Mouse (Mus musculus): ENCODE measurements at regions not wholly inside any gene's neighbourhood (a gene's known extent, or its start where the extent isn't known, plus 50 kb on each side); places are given as distances from the start of the nearest gene placed in this dataset.

GRCm38 (mm10) chr4:105968324-105968723 lies 178.7 kb downstream of the Gm12728 start:
- DNase-seq (ENCODE audit: low read depth, low spot score) = no peak

- no peak for DNase-seq (ENCODE audit: low read depth, low spot score)
Measured at GRCm38 (mm10) chr4:105969628-105970027, 180.0 kb downstream of the Gm12728 start.

GRCm38 (mm10) chr4:105970056-105970455 lies 180.4 kb downstream of the Gm12728 start:
- no peak for DNase-seq (ENCODE audit: low read depth, low spot score)

GRCm38 (mm10) chr4:105972736-105973135 lies 183.1 kb downstream of the Gm12728 start:
- DNase-seq (ENCODE audit: low read depth, low spot score) = no peak

GRCm38 (mm10) chr4:105973769-105974397 lies 184.2 kb downstream of the Gm12728 start:
- no peak for DNase-seq (ENCODE audit: low read depth, low spot score)

GRCm38 (mm10) chr4:105974948-105975347 lies 185.3 kb downstream of the Gm12728 start:
- DNase-seq (ENCODE audit: low read depth, low spot score) = no peak

GRCm38 (mm10) chr4:105979048-105979447 lies 189.4 kb downstream of the Gm12728 start:
- DNase-seq (ENCODE audit: low read depth, low spot score) = no peak

GRCm38 (mm10) chr4:105983018-105983417 lies 193.3 kb downstream of the Gm12728 start:
- no peak for DNase-seq (ENCODE audit: low read depth, low spot score)

GRCm38 (mm10) chr4:105987963-105988602 lies 198.4 kb downstream of the Gm12728 start:
- no peak for DNase-seq (ENCODE audit: low read depth, low spot score)

- DNase-seq (ENCODE audit: low read depth, low spot score) = no peak
Measured at GRCm38 (mm10) chr4:105992581-105993127, 203.0 kb downstream of the Gm12728 start.

- no peak for DNase-seq (ENCODE audit: low read depth, low spot score)
Measured at GRCm38 (mm10) chr4:105994390-105994798, 204.7 kb downstream of the Gm12728 start.

GRCm38 (mm10) chr4:105996060-105996459 lies 206.4 kb downstream of the Gm12728 start:
- DNase-seq (ENCODE audit: low read depth, low spot score) = no peak

- no peak for DNase-seq (ENCODE audit: low read depth, low spot score)
Measured at GRCm38 (mm10) chr4:105996893-105997630, 207.4 kb downstream of the Gm12728 start.

GRCm38 (mm10) chr4:106002516-106002915 lies 212.8 kb downstream of the Gm12728 start:
- no peak for DNase-seq (ENCODE audit: low read depth, low spot score)

- DNase-seq (ENCODE audit: low read depth, low spot score) = no peak
Measured at GRCm38 (mm10) chr4:106005936-106006335, 216.3 kb downstream of the Gm12728 start.

GRCm38 (mm10) chr4:106007334-106008190 lies 217.9 kb downstream of the Gm12728 start:
- DNase-seq (ENCODE audit: low read depth, low spot score) = no peak

- DNase-seq (ENCODE audit: low read depth, low spot score) = no peak
Measured at GRCm38 (mm10) chr4:106017065-106017646, 227.5 kb downstream of the Gm12728 start.

- no peak for DNase-seq (ENCODE audit: low read depth, low spot score)
Measured at GRCm38 (mm10) chr4:106018936-106019335, 229.3 kb downstream of the Gm12728 start.

- DNase-seq (ENCODE audit: low read depth, low spot score) = no peak
Measured at GRCm38 (mm10) chr4:106020338-106020737, 230.7 kb downstream of the Gm12728 start.

GRCm38 (mm10) chr4:106024591-106024990 lies 234.9 kb downstream of the Gm12728 start:
- DNase-seq (ENCODE audit: low read depth, low spot score) = no peak

Measured in WW6 (cell line).